Mouse (Mus musculus): ENCODE data around the gene Arid3b.

DNA sequence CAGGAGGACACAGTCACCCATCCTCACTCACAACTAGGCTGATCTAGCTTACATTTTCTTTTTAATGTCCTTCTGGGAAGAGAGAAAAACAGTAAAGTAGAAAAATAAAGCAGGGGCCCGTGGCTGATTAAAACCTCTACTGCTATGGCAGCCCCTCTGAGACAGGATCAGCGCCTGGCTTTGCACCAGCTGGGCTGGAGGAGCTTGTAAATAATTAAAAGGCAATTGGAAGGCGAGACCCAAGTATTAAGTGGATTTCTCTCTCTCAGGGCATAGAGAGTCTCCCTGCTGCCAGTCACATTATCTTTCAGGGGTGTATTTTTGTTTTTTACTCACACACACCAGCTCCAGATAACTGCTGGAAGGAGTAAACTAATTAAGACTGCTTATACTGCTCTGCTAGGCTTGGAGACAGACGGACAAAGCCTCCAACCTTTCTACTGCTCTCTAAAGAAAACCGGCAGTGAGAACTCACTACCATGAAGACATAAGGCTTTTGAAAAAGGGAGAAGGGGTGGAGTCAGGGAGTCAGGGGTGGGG, 27.8 kb downstream of the Arid3b start:
- no peak for TF ChIP-seq POLR2A (IDR thresholded peaks at IDR 0.05; ENCODE audit: borderline replicate concordance, extremely low read depth, low read depth, low read length)
- TF ChIP-seq CTCF (IDR thresholded peaks at IDR 0.05; ENCODE audit: insufficient read depth, low read length), result no peak
